Mouse (Mus musculus): Measurements from ENCODE around the gene Ncoa1.

Ncoa1 gene

DNA sequence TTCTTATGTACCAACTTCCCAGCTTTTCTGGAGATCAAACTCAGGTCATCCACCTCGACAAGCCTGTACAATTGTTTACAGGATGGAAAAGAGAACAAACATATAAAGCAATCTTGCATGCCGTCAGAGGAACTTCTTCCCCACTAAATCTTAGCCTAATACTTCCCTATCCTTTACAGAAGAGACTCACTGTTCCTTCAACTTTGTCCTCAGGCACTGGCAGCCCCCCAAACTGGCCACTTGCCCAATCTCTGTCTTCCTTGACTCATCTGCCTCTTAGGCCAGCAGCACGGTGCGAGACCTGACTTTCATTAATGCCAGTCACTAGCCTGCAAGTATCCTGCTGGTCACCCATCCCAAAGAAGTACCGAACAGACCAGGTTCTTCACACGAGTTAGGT, 11.4 kb upstream of the Ncoa1 start:
- Histone ChIP-seq H3K27me3 (ENCODE audit: control insufficient read depth, insufficient read depth, low read length, poor library complexity, severe bottlenecking) (no peaks in the 10 kb centered on the region), H3K36me3 (ENCODE audit: control insufficient read depth, insufficient read depth, low read length, poor library complexity, severe bottlenecking) (no peaks in the 10 kb centered on the region)
- no peak for DNase-seq (ENCODE audit: low read depth, low spot score)

GRCm38 (mm10) chr12:4483386-4483785, 6.4 kb upstream of the Ncoa1 start:
- Histone ChIP-seq H3K36me3 (ENCODE audit: control insufficient read depth, insufficient read depth, low read length, poor library complexity, severe bottlenecking) (no peaks in the 10 kb centered on the region), H3K27me3 (ENCODE audit: control insufficient read depth, insufficient read depth, low read length, poor library complexity, severe bottlenecking) (no peaks in the 10 kb centered on the region)
- DNase-seq (ENCODE audit: low read depth, low spot score) = no peak

DNA sequence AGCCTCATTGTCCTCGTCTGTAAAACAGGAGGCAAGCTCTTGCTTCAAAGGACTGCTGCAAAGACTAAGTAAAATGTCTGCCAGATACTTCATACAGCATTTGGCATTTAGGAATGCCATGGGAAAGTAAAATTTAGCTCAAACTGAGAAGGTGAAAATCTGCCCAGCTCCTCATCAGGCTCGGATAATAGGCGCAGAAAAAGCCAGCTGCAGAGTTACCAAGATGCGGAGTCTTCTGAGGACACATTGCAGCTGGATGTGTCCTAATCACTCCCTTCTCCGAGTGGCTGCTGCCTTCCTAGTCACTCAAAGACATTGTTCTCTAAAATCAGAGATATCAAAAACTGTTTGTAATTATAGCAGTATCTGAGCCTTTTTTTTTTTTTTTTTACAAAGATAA, 4.7 kb upstream of the Ncoa1 start:
- no peak for DNase-seq (ENCODE audit: low read depth, low spot score)
- Histone ChIP-seq H3K36me3 (ENCODE audit: control insufficient read depth, insufficient read depth, low read length, poor library complexity, severe bottlenecking) (no peaks in the 10 kb centered on the region), H3K27me3 (ENCODE audit: control insufficient read depth, insufficient read depth, low read length, poor library complexity, severe bottlenecking) (no peaks in the 10 kb centered on the region)

DNA sequence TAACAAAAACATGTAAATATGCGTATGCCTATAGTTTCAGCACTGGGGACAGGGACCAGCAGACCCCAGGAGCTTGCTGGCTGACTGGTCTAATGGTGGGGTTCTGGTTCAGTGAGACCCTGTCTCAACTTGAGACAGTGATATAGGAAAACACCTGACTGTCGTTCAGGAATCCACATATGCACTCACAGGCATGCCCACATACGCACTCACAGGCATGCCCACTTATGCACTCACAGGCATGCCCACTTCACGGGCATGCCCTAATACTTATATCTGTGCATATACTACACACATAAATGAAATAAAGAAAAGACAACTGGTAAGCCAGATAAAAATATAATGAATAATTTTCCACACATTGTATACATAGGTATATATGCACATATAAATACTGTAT, 3.3 kb upstream of the Ncoa1 start:
- no peak for DNase-seq (ENCODE audit: low read depth, low spot score)
- no peaks in the 10 kb centered on the region for H3K27me3 ChIP-seq (ENCODE audit: control insufficient read depth, insufficient read depth, low read length, poor library complexity, severe bottlenecking)
- no peaks in the 10 kb centered on the region for H3K36me3 ChIP-seq (ENCODE audit: control insufficient read depth, insufficient read depth, low read length, poor library complexity, severe bottlenecking)

- no peak for DNase-seq (ENCODE audit: low read depth, low spot score)
- H3K27me3 ChIP-seq (ENCODE audit: control insufficient read depth, insufficient read depth, low read length, poor library complexity, severe bottlenecking) = no peaks in the 10 kb centered on the region
- H3K36me3 ChIP-seq (ENCODE audit: control insufficient read depth, insufficient read depth, low read length, poor library complexity, severe bottlenecking) = no peaks in the 10 kb centered on the region
Measured at GRCm38 (mm10) chr12:4479171-4479881, 2.3 kb upstream of the Ncoa1 start.

DNA sequence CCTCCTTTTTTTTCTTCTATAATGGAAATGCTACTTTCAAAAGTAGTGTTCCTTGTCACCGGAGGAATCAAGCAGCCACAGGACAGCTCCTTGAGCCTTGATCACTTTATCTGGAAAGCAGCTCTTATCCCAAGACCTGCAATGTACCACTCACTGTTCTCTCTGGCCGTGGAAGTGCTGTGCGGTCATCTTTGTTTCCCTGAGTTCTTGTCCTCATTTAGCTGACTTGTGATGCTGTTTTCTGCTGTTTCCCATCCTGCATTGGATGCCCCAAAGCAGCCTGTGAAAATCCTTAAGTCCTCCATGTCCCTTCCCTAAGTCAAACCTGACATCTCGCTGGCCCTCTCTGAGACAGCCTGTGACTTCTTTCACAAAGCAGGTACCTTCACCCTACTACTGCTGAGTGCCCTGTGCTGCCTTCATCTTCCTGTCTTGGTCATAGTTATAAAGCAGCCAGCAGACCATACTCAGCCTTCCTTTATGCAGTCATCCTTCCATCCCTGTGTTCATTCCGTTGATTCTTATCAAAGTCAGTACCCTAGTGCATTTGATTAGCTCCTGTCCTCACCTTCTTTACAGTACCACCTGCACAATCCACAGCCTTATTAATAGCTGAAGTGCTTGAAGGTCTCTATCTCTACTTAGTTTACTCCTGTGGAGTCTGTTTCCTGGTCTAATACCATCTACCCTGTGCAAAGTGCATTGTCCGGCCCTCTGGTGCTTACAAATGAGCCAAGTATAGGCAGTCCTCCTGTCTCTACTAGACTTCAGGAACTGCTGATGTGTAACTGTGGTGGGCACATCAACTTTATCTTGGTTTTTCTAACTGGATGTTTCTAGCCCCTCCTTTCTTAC, 1.2 kb upstream of the Ncoa1 start:
- H3K36me3 ChIP-seq (ENCODE audit: control insufficient read depth, insufficient read depth, low read length, poor library complexity, severe bottlenecking) = no peaks in the 10 kb centered on the region
- DNase-seq (ENCODE audit: low read depth, low spot score) = no peak

DNA sequence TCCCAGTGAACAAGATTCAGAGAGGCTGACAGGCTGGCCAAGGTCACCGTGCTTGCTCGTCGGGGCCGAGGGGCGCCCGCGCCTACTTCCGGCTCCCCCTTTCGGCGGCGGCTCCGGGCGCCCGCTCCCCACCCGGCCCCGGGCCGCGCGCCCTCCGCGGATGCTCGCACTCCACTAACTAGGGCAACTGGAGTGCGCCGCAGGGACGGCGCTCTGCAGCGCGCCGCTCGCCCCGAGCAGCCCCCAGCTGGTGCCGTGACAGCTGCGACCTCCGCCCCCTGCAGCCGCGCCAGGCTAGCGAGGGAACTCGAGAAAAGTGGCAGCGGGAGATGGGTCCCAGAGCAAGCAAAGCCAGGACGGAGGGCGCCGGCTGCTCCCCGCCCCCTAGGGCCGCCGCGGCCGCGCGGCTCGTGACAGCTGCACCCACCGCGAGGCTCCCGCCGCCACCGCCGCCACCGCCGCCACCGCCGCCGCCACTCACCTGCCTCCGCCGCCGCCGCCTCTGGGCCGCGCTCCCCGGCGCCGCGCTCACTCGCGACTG, 621 bp downstream of the Ncoa1 start:
- DNase-seq (ENCODE audit: low read depth, low spot score) = peak; percentile 53
- H3K27me3 ChIP-seq (ENCODE audit: control insufficient read depth, insufficient read depth, low read length, poor library complexity, severe bottlenecking) = no peaks in the 10 kb centered on the region
- no peaks in the 10 kb centered on the region for H3K36me3 ChIP-seq (ENCODE audit: control insufficient read depth, insufficient read depth, low read length, poor library complexity, severe bottlenecking)

More for the DNA sequence above, 1.2 kb upstream of the Ncoa1 start:
- no peaks in the 10 kb centered on the region for H3K27me3 ChIP-seq (ENCODE audit: control insufficient read depth, insufficient read depth, low read length, poor library complexity, severe bottlenecking)

- Histone ChIP-seq H3K36me3 (ENCODE audit: control insufficient read depth, insufficient read depth, low read length, poor library complexity, severe bottlenecking) (no peaks in the 10 kb centered on the region), H3K27me3 (ENCODE audit: control insufficient read depth, insufficient read depth, low read length, poor library complexity, severe bottlenecking) (no peaks in the 10 kb centered on the region)
- peak; percentile 15 for DNase-seq (ENCODE audit: low read depth, low spot score)
Measured at GRCm38 (mm10) chr12:4475251-4475993, 1.6 kb downstream of the Ncoa1 start.

- DNase-seq (ENCODE audit: low read depth, low spot score) = no peak
- H3K36me3 ChIP-seq (ENCODE audit: control insufficient read depth, insufficient read depth, low read length, poor library complexity, severe bottlenecking) = no peaks in the 10 kb centered on the region
- no peaks in the 10 kb centered on the region for H3K27me3 ChIP-seq (ENCODE audit: control insufficient read depth, insufficient read depth, low read length, poor library complexity, severe bottlenecking)
Measured at GRCm38 (mm10) chr12:4469115-4469514, 7.9 kb downstream of the Ncoa1 start.

GRCm38 (mm10) chr12:4463701-4464100, 13.3 kb downstream of the Ncoa1 start:
- DNase-seq (ENCODE audit: low read depth, low spot score) = no peak
- no peaks in the 10 kb centered on the region for H3K27me3 ChIP-seq (ENCODE audit: control insufficient read depth, insufficient read depth, low read length, poor library complexity, severe bottlenecking)
- no peaks in the 10 kb centered on the region for H3K36me3 ChIP-seq (ENCODE audit: control insufficient read depth, insufficient read depth, low read length, poor library complexity, severe bottlenecking)

- Histone ChIP-seq H3K27me3 (ENCODE audit: control insufficient read depth, insufficient read depth, low read length, poor library complexity, severe bottlenecking) (no peaks in the 10 kb centered on the region), H3K36me3 (ENCODE audit: control insufficient read depth, insufficient read depth, low read length, poor library complexity, severe bottlenecking) (no peaks in the 10 kb centered on the region)
- DNase-seq (ENCODE audit: low read depth, low spot score) = no peak
Measured at GRCm38 (mm10) chr12:4462420-4462819, 14.6 kb downstream of the Ncoa1 start.

- Histone ChIP-seq H3K27me3 (ENCODE audit: control insufficient read depth, insufficient read depth, low read length, poor library complexity, severe bottlenecking) (no peaks in the 10 kb centered on the region), H3K36me3 (ENCODE audit: control insufficient read depth, insufficient read depth, low read length, poor library complexity, severe bottlenecking) (no peaks in the 10 kb centered on the region)
- DNase-seq (ENCODE audit: low read depth, low spot score) = peak; percentile 52
Measured at GRCm38 (mm10) chr12:4460990-4461389, 16.0 kb downstream of the Ncoa1 start.

DNA sequence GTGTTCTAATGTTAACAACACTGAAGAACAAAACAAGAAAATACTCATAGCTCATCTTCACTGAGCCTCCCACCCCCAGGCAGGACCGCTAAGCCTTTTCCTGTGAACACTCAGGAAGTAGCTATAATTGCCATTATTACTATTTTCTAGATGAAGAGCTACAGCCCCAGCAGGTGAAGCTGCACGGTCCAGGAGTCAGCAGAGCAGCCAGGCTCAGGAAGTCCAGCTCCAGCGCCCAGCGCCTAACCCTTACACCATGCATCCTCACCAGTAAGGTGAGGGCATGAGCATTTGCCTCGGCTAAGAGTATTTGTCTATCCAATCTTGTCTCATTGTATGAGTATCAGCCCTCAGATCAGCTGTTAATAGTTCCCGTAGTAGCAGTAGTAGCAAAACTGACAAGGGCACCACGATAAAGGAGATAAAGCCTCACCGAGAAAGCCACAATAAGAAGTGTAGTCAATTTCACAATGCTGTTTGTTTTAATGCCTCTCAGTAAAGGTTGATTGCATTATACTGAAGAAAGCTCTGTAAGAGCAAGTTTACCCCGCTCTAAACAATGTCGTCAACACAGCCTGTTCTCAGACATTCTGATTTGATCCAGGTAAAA, 21.9 kb downstream of the Ncoa1 start:
- DNase-seq (ENCODE audit: low read depth, low spot score) = peak; percentile 24
- no peaks in the 10 kb centered on the region for H3K27me3 ChIP-seq (ENCODE audit: control insufficient read depth, insufficient read depth, low read length, poor library complexity, severe bottlenecking)
- H3K36me3 ChIP-seq (ENCODE audit: control insufficient read depth, insufficient read depth, low read length, poor library complexity, severe bottlenecking) = no peaks in the 10 kb centered on the region

GRCm38 (mm10) chr12:4454248-4454647, 22.7 kb downstream of the Ncoa1 start:
- Histone ChIP-seq H3K27me3 (ENCODE audit: control insufficient read depth, insufficient read depth, low read length, poor library complexity, severe bottlenecking) (no peaks in the 10 kb centered on the region), H3K36me3 (ENCODE audit: control insufficient read depth, insufficient read depth, low read length, poor library complexity, severe bottlenecking) (no peaks in the 10 kb centered on the region)
- no peak for DNase-seq (ENCODE audit: low read depth, low spot score)
